Mouse (Mus musculus): Measurements from ENCODE around the gene Unc13a. TPM values are rescaled to one million over a fixed set of nuclear protein-coding genes. Genes with fewer than 3 reads are reported as not detected.
A peak's percentile ranks its signal among the peaks of the same experiment; 100 is the strongest.

Gene Unc13a
- total RNA-seq, 2 experiments from 2014 or later, result 0.93 to 1.1 TPM

DNA sequence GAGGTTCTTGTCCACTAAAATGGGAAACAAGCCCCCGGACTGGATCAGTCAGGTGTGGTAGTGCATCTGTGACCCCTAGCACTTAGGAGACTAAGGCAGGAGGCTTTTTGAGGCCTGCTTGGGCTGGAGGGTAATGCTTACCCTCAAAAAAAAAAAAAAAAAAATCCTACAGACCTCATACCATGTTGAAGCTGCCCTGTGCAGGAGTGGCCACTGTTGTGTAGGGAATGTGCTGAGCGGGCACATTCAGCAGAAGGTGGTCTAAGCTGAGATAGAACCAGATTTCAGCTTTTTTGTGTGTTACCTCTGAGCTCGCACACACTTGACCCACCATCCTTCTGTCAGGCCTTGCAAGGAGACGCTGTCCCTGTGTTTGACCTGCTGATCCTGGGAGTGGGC lies 77.2 kb downstream of the Unc13a start:
- no peak for DNase-seq
- intact Hi-C loops (cut with DNase I), result no loop called here

DNA sequence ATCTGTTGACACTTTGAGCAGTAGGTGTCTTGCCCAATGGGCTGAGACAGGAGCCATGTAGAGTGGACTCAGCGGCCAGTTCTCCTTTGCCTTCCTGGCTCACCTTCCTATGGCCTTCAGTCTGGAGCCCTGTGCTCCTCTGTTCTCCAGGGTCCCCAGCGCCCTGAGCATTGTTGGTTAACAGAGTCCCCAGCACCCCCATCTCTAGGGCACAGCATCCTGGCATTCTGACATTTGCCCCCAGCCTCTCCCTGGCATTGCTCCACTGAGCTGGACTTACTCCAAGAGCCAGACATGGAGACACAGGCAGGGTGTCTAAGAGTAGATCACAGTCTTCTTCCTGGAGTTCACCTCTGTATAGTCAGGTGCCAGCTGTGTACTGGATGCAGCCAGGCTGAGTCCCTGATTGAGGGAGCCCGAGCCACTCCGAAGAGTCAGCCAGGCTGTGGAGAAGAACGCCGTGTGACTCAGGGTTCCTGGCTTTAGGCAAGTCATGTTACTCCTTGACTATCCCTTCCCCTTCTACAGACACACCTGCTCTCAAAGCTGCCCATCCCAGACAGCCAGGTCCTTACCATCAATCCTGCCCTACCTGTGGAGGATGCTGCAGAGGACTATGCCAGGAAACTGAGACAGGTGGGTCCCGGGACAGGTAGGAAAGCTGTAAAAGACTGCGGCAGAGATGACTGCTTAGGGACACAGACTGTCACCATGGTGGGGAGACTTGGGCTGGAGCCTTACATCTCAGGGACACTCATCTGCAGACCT lies 77.8 kb downstream of the Unc13a start:
- intact Hi-C loops (cut with DNase I), result no loop called here
- DNase-seq, result no peak

DNA sequence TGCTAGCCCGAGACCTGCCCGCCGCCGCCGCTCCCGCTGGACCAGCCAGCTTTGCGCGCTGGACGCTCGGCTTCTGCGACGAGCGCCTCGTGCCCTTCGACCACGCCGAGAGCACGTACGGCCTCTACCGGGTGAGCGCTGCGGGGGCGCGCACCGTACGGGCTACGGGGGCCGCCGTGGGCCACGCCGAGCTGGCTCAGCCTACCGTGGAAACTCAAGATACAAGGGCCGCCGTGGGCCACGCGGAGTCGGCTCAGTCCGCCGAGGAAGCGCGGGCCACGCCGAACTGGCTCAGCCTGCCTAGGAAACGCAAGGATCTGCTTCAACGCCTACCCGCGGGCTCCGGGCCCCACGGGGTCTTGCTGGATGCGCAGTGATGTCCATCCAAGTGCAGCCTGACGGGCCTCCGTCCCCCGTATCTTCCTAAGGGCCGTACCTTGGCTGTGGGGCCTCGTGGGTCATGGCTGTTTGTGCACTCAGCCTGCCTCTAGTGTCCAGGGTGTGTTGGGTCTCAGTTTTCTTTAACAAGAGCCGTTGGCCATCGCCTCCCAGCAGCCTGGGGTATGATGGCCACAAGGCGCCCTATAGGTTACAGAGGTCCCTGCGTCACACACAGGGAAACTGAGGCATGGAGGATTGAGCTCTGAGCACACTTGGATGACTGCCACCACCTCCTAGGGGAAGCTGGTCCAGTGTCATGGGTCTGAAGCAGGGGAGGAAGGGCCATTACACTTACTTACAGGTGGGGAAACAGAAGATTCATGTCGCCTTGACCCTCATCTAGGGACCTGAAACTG lies 79.0 kb downstream of the Unc13a start:
- intact Hi-C loops (cut with DNase I), result no loop called here
- DNase-seq, result peak; percentile 80 to 82

DNA sequence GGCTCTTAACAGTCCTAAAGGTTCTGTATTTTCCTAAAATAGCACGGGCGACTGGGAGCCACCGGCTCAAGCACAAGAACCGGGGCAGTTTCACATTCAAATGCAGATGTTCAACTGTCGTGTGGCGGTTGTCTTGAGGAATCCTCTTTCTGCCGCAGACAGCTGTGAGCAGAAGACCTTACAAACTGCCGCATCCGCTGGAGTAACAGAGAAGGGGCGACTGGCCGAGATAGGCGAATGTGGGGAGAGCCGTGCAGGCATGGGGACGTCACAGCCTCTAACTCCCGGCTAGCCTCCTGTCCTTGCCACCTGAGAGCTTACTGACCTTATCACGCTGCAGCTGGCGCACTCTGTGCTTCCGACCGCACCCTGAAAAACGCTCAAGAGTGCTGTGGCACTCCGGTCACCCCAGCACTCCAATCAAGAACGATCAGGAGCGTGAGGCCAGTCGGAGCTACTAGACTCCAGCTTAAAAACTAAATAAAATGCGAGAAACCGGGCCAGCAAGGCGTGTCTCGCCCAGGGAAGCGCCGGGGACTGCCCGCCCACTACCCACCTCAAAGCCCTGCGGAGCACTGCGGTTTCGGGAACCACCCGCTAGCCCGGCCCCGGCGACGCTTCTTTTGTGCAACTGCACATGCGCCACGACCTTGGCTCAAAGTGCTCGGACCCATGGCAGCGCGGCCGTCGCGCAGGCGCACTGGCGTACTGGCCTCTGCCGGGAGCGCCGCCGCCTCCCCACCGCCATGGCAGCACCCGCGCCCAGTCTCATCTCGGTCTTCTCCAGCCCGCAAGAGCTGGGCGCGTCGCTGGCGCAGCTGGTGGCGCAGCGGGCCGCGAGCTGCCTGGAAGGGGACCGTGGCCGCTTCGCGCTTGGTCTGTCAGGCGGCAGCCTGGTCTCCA lies 79.8 kb downstream of the Unc13a start, which contains the start of gene Pgls:
TSS of gene Pgls (plus strand) at position 706 of the 903 bp plus-strand sequence.
- intact Hi-C loops (cut with DNase I), result no loop called here

DNA sequence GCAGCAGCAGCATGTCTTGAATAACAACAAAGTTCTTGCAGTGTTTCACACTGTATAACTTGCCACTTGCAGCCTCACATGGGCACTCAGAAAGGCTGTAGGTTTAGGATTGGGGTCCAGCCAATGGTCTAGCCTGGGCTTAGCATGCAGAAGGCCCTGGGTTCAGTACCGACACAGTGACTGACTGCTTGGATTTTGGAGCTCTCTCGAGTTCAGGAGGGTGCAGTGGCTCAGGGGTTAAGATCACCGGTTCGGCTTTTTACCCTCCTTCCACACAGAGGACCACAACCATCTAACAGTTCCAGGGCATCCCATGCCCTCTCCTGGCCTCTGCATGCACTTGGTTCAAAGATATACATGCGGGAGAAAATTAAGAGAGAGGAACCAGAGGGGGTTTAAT lies 80.5 kb downstream of the Unc13a start:
- intact Hi-C loops (cut with DNase I), result no loop called here
- no peak for DNase-seq

More for the DNA sequence above, 79.8 kb downstream of the Unc13a start, which contains the start of gene Pgls:
- DNase-seq, result peak; percentile 96 to 98

DNA sequence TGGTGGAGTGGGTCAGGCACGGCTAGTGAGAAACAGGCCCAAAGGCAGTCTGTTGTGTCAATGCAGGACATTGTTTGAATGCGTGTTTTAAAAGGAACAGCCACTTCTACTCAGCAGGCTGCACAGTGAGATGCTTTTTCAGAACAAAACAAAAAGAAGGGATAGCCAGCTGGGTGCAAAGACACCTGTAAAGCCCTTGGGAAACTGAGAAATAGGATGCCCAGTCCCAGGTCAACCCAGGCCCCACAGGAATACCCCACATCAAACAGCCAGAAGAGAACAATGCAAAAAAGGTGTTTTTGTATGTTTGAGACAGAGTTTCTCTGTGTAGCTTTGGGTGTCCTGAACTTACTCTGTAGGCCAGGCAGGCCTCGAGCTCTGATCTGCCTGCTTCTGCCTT lies 82.8 kb downstream of the Unc13a start:
- intact Hi-C loops (cut with DNase I), result no loop called here
- DNase-seq, result no peak

DNA sequence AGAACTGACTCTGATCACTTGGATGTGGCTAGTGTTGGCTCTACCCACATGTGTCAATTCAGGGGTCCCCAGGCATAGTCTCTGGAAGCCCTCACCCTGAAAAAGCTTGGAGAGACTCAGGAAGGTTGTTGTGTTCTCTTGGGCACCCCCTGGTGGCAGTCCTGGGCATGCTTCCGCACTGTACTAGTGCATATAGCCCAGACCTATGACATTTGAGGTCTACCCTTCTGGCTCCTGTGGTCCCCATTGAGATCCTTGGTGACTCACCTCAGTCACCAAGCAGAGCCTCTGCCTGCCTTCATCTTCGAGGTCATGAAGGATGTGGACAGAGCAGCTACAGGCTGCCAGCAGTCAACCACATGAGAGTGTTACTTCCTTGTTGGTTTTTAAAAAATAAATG lies 84.7 kb downstream of the Unc13a start:
- intact Hi-C loops (cut with DNase I), result no loop called here
- DNase-seq, result peak; percentile 55 to 68

DNA sequence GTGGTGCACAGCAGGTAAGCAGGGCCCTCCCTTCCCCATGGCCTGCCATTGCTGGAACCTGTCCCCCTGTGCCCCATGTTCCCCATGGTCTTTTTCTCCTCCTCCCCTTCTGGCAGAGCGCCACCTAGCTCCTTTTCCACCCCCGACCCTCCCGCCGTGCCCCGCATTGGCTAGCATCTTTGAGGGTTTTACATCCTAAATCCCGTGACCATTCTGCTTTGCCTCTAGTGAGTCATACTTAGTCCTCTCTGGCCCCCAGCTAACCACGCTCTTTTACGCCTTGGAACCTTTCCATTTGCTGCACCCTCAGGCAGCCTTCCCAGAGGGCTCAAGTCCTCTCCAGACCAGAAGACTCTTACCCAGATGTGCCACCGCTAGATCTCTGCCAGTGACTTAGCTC lies 91.4 kb downstream of the Unc13a start:
- no peak for DNase-seq

DNA sequence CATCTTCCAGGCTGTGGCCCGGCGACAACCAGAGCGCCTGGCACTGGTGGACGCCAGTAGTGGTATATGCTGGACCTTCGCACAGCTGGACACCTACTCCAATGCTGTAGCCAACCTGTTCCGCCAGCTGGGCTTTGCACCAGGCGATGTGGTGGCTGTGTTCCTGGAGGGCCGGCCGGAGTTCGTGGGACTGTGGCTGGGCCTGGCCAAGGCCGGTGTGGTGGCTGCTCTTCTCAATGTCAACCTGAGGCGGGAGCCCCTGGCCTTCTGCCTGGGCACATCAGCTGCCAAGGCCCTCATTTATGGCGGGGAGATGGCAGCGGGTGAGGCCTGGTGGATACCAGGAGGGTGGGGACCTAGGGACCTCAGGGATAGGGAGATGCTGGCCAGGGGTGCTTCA lies 92.1 kb downstream of the Unc13a start:
- intact Hi-C loops (cut with DNase I), result no loop called here
- peak; percentile 63 to 78 for DNase-seq

More for the DNA sequence above, 91.4 kb downstream of the Unc13a start:
- intact Hi-C loops (cut with DNase I), result no loop called here

DNA sequence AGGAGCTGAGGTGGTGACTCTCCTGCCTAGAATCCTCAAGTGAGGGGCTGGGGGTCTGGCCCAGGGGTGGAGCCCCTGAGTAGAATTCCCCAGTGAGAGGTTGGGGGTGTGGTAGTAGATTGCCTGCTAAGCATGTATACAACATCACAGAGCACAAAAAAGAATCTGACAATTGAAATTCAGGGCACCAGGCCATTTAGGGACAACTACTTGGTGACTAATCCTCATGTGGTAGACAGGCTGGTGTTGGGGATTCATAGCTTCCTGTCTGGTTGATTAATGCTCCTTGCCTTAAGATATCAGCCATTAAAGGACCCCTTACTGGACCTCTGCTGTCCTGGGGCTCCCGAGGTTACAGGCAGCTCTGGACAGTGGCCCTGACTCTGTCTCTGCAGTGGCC lies 92.5 kb downstream of the Unc13a start:
- no peak for DNase-seq
- intact Hi-C loops (cut with DNase I), result no loop called here

DNA sequence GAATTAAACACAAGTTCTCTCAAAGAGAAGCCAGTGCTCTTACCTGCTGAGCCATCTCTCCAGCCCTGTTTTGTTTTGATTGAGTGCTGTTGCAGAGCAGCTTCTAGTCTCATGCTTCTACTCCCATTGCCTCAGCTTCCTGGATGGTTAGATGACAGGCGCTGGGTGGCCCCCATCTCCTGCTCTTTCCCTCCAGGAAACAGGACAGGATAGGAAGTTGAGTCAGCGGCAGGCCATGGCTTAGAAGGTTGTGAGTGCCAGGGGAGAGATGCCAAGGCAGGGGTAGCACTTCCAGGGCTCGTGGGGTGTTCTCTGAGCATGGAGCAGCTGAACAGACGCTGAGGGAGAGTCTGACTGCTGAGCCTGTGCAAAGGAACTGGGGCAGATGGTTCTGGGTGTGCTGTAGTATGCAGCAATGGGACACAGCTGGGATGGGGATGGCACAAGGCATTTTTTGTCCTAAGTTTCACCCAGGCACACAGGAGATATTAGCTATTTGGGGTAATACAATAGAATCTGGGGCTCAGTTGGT lies 93.6 kb downstream of the Unc13a start:
- no peak for DNase-seq
- intact Hi-C loops (cut with DNase I), result no loop called here

DNA sequence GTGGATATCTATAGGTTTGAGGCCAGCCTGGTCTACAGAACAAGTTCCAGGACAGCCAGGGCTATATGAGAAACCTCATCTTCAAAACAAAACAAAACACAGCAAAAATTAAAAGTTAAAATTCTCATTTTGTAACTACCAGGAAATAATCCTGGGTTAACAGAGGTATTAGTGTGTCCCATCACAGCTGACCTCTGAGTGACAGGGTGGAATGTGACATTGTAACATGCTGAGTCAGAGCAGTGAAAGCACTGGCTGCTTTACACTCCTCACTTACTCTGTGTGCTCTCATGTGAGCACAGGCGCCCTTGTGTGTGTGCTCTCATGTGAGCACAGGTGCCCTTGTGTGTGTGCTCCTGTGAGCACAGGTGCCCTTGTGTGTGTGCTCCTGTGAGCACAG lies 96.5 kb downstream of the Unc13a start:
- intact Hi-C loops (cut with DNase I), result no loop called here
- no peak for DNase-seq

DNA sequence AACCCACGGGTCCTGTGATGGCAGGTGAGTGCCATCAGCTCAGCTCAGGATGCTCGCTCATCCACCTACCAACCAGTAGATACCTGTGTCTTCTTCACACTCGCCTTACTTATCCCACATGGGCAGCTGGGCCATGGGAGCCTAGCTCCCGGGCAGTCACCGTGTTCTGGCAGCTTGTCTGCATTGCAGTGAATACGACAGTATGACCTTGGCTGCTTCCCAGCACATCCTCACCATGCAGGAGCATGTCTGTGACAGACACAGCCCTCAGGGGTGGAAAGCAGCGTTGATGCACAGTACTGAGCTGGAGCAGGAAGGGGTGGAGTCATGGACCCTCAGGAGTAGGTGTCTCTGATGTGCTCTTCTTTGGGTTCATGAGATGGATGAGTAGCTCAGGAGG lies 97.1 kb downstream of the Unc13a start:
- peak in 1 of 2 experiments; percentile 48 for DNase-seq

More for the DNA sequence above, 97.1 kb downstream of the Unc13a start:
- intact Hi-C loops (cut with DNase I), result no loop called here

Small RNA genes lying within 50 kb of the gene (microRNA-seq; reads per million reads assigned to microRNA genes)
- 0.81 to 33.6 reads per million in 2 experiments for gene Mir6769b

Other genes starting within 250 kb of the Unc13a start
- gene Abhd8, start 208.1 kb downstream of the Unc13a start, total RNA-seq (2021), result 10 to 100 TPM; 29.1 to 31.9 TPM
- gene Mrpl34, start 206.8 kb downstream of the Unc13a start, total RNA-seq (2021), result 100 to 1,000 TPM; 111 to 124 TPM
- 10 to 100 TPM; 33.5 to 36.4 TPM for gene Dda1, start 202.6 kb downstream of the Unc13a start, total RNA-seq (2021)
- 10 to 100 TPM; 16.6 to 18.4 TPM for gene Ano8, start 185.8 kb downstream of the Unc13a start, total RNA-seq (2021)
- gene Gtpbp3, start 183.7 kb downstream of the Unc13a start, total RNA-seq (2021), result 10 to 100 TPM; 16.4 to 18.7 TPM
- 10 to 100 TPM; 19.3 to 26.2 TPM for gene Plvap, start 160.0 kb downstream of the Unc13a start, total RNA-seq (2021)
- gene Ccdc194, start 146.0 kb downstream of the Unc13a start, total RNA-seq (2021), result under 1 TPM in 1 of 2 experiments, not detected in 1; 0.12 TPM
- 10 to 100 TPM; 12.3 to 16.5 TPM for gene Bst2, start 134.3 kb downstream of the Unc13a start, total RNA-seq (2021)
- gene Mvb12a, start 128.8 kb downstream of the Unc13a start, total RNA-seq (2021), result 10 to 100 TPM; 28.8 to 29.7 TPM
- gene Tmem221, start 112.9 kb downstream of the Unc13a start, total RNA-seq (2021), result under 1 TPM; 0.17 to 0.22 TPM
- under 1 TPM; 0.10 to 0.17 TPM for gene Nxnl1, start 105.2 kb downstream of the Unc13a start, total RNA-seq (2021)
- 100 to 1,000 TPM; 127 to 151 TPM for gene Slc27a1, start 102.9 kb downstream of the Unc13a start, total RNA-seq (2021)
- 10 to 100 TPM; 72.9 to 74.2 TPM for gene Pgls, start 79.6 kb downstream of the Unc13a start, total RNA-seq (2021)
- 1 to 10 TPM; 1.6 to 2.7 TPM for gene Fam129c, start 74.1 kb downstream of the Unc13a start, total RNA-seq (2021)
- 10 to 100 TPM; 44.1 TPM for gene Colgalt1, start 60.8 kb downstream of the Unc13a start, total RNA-seq (2021)
- gene Jak3, start 4.5 kb upstream of the Unc13a start, total RNA-seq (2021), result 10 to 100 TPM; 11.7 to 13.3 TPM
- 1 to 10 TPM; 5.0 to 7.0 TPM for gene Insl3, start 17.5 kb upstream of the Unc13a start, total RNA-seq (2021)
- gene B3gnt3, start 30.0 kb upstream of the Unc13a start, total RNA-seq (2021), result 10 to 100 TPM in 1 of 2 experiments, 1 to 10 TPM in 1; 9.4 to 11.4 TPM
- gene Fcho1, start 54.0 kb upstream of the Unc13a start, total RNA-seq (2021), result 1 to 10 TPM; 1.4 to 5.7 TPM
- gene Zfp709, start 210.3 kb upstream of the Unc13a start, total RNA-seq (2021), result 1 to 10 TPM; 6.4 to 7.2 TPM
- gene Zfp882, start 236.9 kb upstream of the Unc13a start, total RNA-seq (2021), result 1 to 10 TPM; 3.6 to 4.0 TPM
- gene Zfp617, start 236.9 kb upstream of the Unc13a start, total RNA-seq (2021), result 10 to 100 TPM; 25.9 to 29.0 TPM

All from heart, postnatal 14 days (tissue).